Mouse (Mus musculus) kidney, embryonic 14.5 days (tissue): ENCODE measurements around the gene Rab11fip4. TPM values are rescaled to one million over a fixed set of nuclear protein-coding genes. Genes with fewer than 3 reads are reported as not detected.

ENCODE experiments used
- ATAC-seq: fragments of 200-750 bp; cut with Nextera tagmentation; 2 replicates; pipeline ENCODE4 v1.8.0; 2017; ENCODE audit warnings: moderate number of reproducible peaks, mild to moderate bottlenecking, moderate TSS enrichment, moderate library complexity; ENCODE audit not compliant: low FRiP score, low TSS enrichment
- H3K27ac ChIP-seq: fragments of 300-500 bp; sonication (generic); 2 replicates; pipeline ENCODE4 v1.5.1; 2014; ENCODE audit warnings: low read depth, mild to moderate bottlenecking, low read length, moderate library complexity, mixed read lengths
- H3K27me3 ChIP-seq: fragments of 300-500 bp; sonication (generic); 2 replicates; pipeline ENCODE4 v1.6.1; 2014; ENCODE audit warnings: mild to moderate bottlenecking, low read length; ENCODE audit not compliant: control insufficient read depth, insufficient read depth
- H3K36me3 ChIP-seq: fragments of 300-500 bp; sonication (generic); 2 replicates; pipeline ENCODE4 v1.6.1; 2014; ENCODE audit warnings: low read length, mixed read lengths; ENCODE audit not compliant: control insufficient read depth, insufficient read depth
- H3K4me1 ChIP-seq: fragments of 300-500 bp; sonication (generic); 2 replicates; pipeline ENCODE4 v1.6.1; 2014; ENCODE audit warnings: low read length, mixed read lengths; ENCODE audit not compliant: control insufficient read depth, insufficient read depth
- H3K4me2 ChIP-seq: fragments of 300-500 bp; sonication (generic); replicated peaks from 2 replicates; pipeline ENCODE4 v1.6.1; 2014; ENCODE audit warnings: low read depth, mild to moderate bottlenecking, low read length
- H3K4me3 ChIP-seq: fragments of 300-500 bp; sonication (generic); 2 replicates; pipeline ENCODE4 v1.5.1; 2014; ENCODE audit warnings: mild to moderate bottlenecking, low read length
- H3K9ac ChIP-seq: fragments of 300-500 bp; sonication (generic); 2 replicates; pipeline ENCODE4 v1.6.1; 2014; ENCODE audit warnings: low read depth, mild to moderate bottlenecking, low read length, moderate library complexity
- H3K9me3 ChIP-seq: fragments of 300-500 bp; sonication (generic); 2 replicates; pipeline ENCODE4 v1.6.1; 2016; ENCODE audit warnings: low read length; ENCODE audit not compliant: control insufficient read depth
- WGBS: fragments of 180-500 bp; shearing (Covaris S2); extraction: QIAGEN DNeasy Blood & Tissue Kit; methylation state at CpG from one replicate; pipeline ENCODE4 v1.1.7; 2014; 5-methylcytosine and 5-hydroxymethylcytosine counted together
- polyA plus RNA-seq: library from polyadenylated mRNA; unstranded; fragments of >200 nt; fragmentation: Nextera tagmentation; extraction: Ambion mirVana; gene quantifications from 2 replicates; pipeline ENCODE4 v1.2.1, GENCODE M21; 2014

The Rab11fip4 gene
- 4.8 and 7.1 TPM in 2 replicates for polyA plus RNA-seq

- Histone ChIP-seq H3K4me1 (peaks cover 9% of the 10 kb centered on the region; the same call in 1 of the 2 replicates), H3K9ac (peak within 1 kb of the TSS; percentile 62), H3K4me2 (peak within 1 kb of the TSS; percentile 99), H3K27me3 (peaks cover 45% of the 10 kb centered on the region), H3K36me3 (no peaks in the 10 kb centered on the region), H3K4me3 (peak within 1 kb of the TSS; percentile 52), H3K9me3 (no peaks in the 10 kb centered on the region), H3K27ac (no peak within 1 kb of the TSS)
- WGBS = 2% methylated on average over 77 of the region's 98 CpGs
- ATAC-seq = peak; percentile 69
Observed at GRCm38 (mm10) chr11:79590664-79591590, at the start of gene Rab11fip4. Gene Rab11fip4, plus strand, starts transcription at chr11:79591212.

- no peak overlapping the region for H3K4me2 ChIP-seq
- no peak overlapping the region for H3K9ac ChIP-seq
- 84% methylated on average over 1 of the region's 1 CpGs for WGBS
- no peaks in the 10 kb centered on the region for H3K9me3 ChIP-seq
- no peak overlapping the region for H3K4me3 ChIP-seq
- H3K4me1 ChIP-seq = no peaks in the 10 kb centered on the region
- ATAC-seq = no peak
- H3K36me3 ChIP-seq = peaks cover 79% of the 10 kb centered on the region
- no peaks in the 10 kb centered on the region for H3K27me3 ChIP-seq
- H3K27ac ChIP-seq = no peak overlapping the region
Observed at GRCm38 (mm10) chr11:79552622-79553021, 38.4 kb upstream of the Rab11fip4 start.

- Histone ChIP-seq H3K4me3 (no peak overlapping the region), H3K36me3 (peaks cover 73% of the 10 kb centered on the region), H3K4me2 (no peak overlapping the region), H3K9ac (no peak overlapping the region), H3K9me3 (no peaks in the 10 kb centered on the region), H3K4me1 (no peaks in the 10 kb centered on the region), H3K27ac (no peak overlapping the region), H3K27me3 (no peaks in the 10 kb centered on the region)
- WGBS = 92% methylated on average over 4 of the region's 4 CpGs
- ATAC-seq = no peak
Observed at GRCm38 (mm10) chr11:79560536-79560935, 30.5 kb upstream of the Rab11fip4 start.

- no peak overlapping the region for H3K4me3 ChIP-seq
- H3K27ac ChIP-seq = no peak overlapping the region
- no peak overlapping the region for H3K9ac ChIP-seq
- ATAC-seq = no peak
- H3K4me1 ChIP-seq = no peaks in the 10 kb centered on the region
- 94% methylated on average over 7 of the region's 7 CpGs for WGBS
- no peaks in the 10 kb centered on the region for H3K27me3 ChIP-seq
- no peak overlapping the region for H3K4me2 ChIP-seq
- peaks cover 80% of the 10 kb centered on the region for H3K36me3 ChIP-seq
- no peaks in the 10 kb centered on the region for H3K9me3 ChIP-seq
Observed at GRCm38 (mm10) chr11:79563493-79563892, 27.5 kb upstream of the Rab11fip4 start.

GRCm38 (mm10) chr11:79566947-79567346 lies 24.1 kb upstream of the Rab11fip4 start:
- no peaks in the 10 kb centered on the region for H3K27me3 ChIP-seq
- peaks cover 82% of the 10 kb centered on the region for H3K36me3 ChIP-seq
- no peak overlapping the region for H3K4me2 ChIP-seq
- WGBS = 61% methylated on average over 1 of the region's 1 CpGs
- no peak for ATAC-seq
- H3K9me3 ChIP-seq = no peaks in the 10 kb centered on the region
- no peak overlapping the region for H3K9ac ChIP-seq
- no peak overlapping the region for H3K4me3 ChIP-seq
- no peaks in the 10 kb centered on the region for H3K4me1 ChIP-seq
- no peak overlapping the region for H3K27ac ChIP-seq

- Histone ChIP-seq H3K27ac (no peak overlapping the region), H3K27me3 (no peaks in the 10 kb centered on the region), H3K9me3 (no peaks in the 10 kb centered on the region), H3K4me2 (no peak overlapping the region), H3K36me3 (peaks cover 78% of the 10 kb centered on the region), H3K4me1 (no peaks in the 10 kb centered on the region), H3K4me3 (no peak overlapping the region), H3K9ac (no peak overlapping the region)
- 93% methylated on average over 11 of the region's 11 CpGs for WGBS
- ATAC-seq = no peak
Observed at GRCm38 (mm10) chr11:79568197-79568911, 22.7 kb upstream of the Rab11fip4 start.

- Histone ChIP-seq H3K27me3 (no peaks in the 10 kb centered on the region), H3K4me1 (no peaks in the 10 kb centered on the region), H3K4me2 (no peak overlapping the region), H3K9ac (no peak overlapping the region), H3K4me3 (no peak overlapping the region), H3K9me3 (no peaks in the 10 kb centered on the region), H3K27ac (no peak overlapping the region), H3K36me3 (peaks cover 80% of the 10 kb centered on the region)
- 96% methylated on average over 2 of the region's 2 CpGs for WGBS
- no peak for ATAC-seq
Observed at GRCm38 (mm10) chr11:79570319-79570718, 20.7 kb upstream of the Rab11fip4 start.

GRCm38 (mm10) chr11:79573836-79574235 lies 17.2 kb upstream of the Rab11fip4 start:
- 88% methylated on average over 3 of the region's 3 CpGs for WGBS
- Histone ChIP-seq H3K27ac (no peak overlapping the region), H3K4me1 (no peaks in the 10 kb centered on the region), H3K27me3 (no peaks in the 10 kb centered on the region), H3K36me3 (peaks cover 61% of the 10 kb centered on the region), H3K9me3 (no peaks in the 10 kb centered on the region), H3K9ac (no peak overlapping the region), H3K4me2 (no peak overlapping the region), H3K4me3 (no peak overlapping the region)
- no peak for ATAC-seq
